Mouse (Mus musculus) heart, postnatal 0 days (tissue): Measurements from ENCODE around the gene Fam228b. TPM values are rescaled to one million over a fixed set of nuclear protein-coding genes. Genes with fewer than 3 reads are reported as not detected.

Experiments used
- ATAC-seq: fragments of 200-750 bp; cut with Nextera tagmentation; 2 replicates; pipeline ENCODE4 v1.8.0; 2017; ENCODE audit warnings: low read depth, moderate number of reproducible peaks, moderate library complexity; ENCODE audit not compliant: insufficient read depth
- DNase-seq: peaks from one replicate; pipeline ENCODE4 v3.0.0-alpha.2; 2016; ENCODE audit warnings: low spot score
- H3K27ac ChIP-seq: fragments of 300-500 bp; sonication (generic); 2 replicates; pipeline ENCODE4 v1.5.1; 2014; ENCODE audit warnings: low read depth, mild to moderate bottlenecking
- H3K27me3 ChIP-seq: fragments of 300-500 bp; sonication (generic); 2 replicates; pipeline ENCODE4 v1.6.1; 2014; ENCODE audit warnings: low read length, mixed read lengths; ENCODE audit not compliant: control insufficient read depth, insufficient read depth
- H3K36me3 ChIP-seq: fragments of 300-500 bp; sonication (generic); replicated peaks from 2 replicates; pipeline ENCODE4 v1.6.1; 2014; ENCODE audit warnings: low read length, mixed read lengths; ENCODE audit not compliant: control insufficient read depth, insufficient read depth
- H3K4me1 ChIP-seq: fragments of 300-500 bp; sonication (generic); 2 replicates; pipeline ENCODE4 v1.6.1; 2014; ENCODE audit warnings: antibody characterized with exemption; ENCODE audit not compliant: control insufficient read depth, insufficient read depth
- H3K4me2 ChIP-seq: fragments of 300-500 bp; sonication (generic); 2 replicates; pipeline ENCODE4 v1.6.1; 2014; ENCODE audit warnings: low read depth, mild to moderate bottlenecking, low read length, moderate library complexity
- H3K4me3 ChIP-seq: fragments of 300-500 bp; sonication (generic); 2 replicates; pipeline ENCODE4 v1.5.1; 2014; ENCODE audit warnings: low read depth, low read length
- H3K9ac ChIP-seq: fragments of 300-500 bp; sonication (generic); replicated peaks from 2 replicates; pipeline ENCODE4 v1.6.1; 2014; ENCODE audit warnings: low read depth, low read length, mixed read lengths
- H3K9me3 ChIP-seq: fragments of 300-500 bp; sonication (generic); replicated peaks from 2 replicates; pipeline ENCODE4 v1.6.1; 2016; ENCODE audit warnings: low read length; ENCODE audit not compliant: control insufficient read depth
- CTCF ChIP-seq: IDR thresholded peaks from 2 replicates; pipeline ENCODE4 v1.5.1; 2016; ENCODE audit warnings: antibody characterized with exemption, control low read depth, low read depth
- EP300 ChIP-seq: IDR thresholded peaks from 2 replicates; pipeline ENCODE4 v1.6.1; 2016; ENCODE audit warnings: antibody characterized with exemption, low read depth
- WGBS: fragments of 180-500 bp; shearing (Covaris S2); extraction: QIAGEN DNeasy Blood & Tissue Kit; methylation state at CpG from one replicate; pipeline ENCODE4 v1.1.7; 2014; 5-methylcytosine and 5-hydroxymethylcytosine counted together
- polyA plus RNA-seq: library from polyadenylated mRNA; unstranded; fragments of >200 nt; fragmentation: Nextera tagmentation; extraction: Ambion mirVana; gene quantifications from 2 replicates; pipeline ENCODE4 v1.2.1, GENCODE M21; 2015
- total RNA-seq: library from RNA; depleted of rRNA; stranded (reverse); fragments of >200 nt; gene quantifications from 2 replicates; pipeline ENCODE4 v1.2.3, GENCODE M21; 2014; ENCODE audit warnings: low replicate concordance

Gene Fam228b
- total and polyA plus RNA-seq, 2 experiments from 2014 or later, result 3.3 to 3.4 TPM

- peak; percentile 27 for DNase-seq
- WGBS, result 17% methylated on average over 7 of the region's 7 CpGs
These were observed 51.6 kb downstream of the Fam228b start for GRCm38 (mm10) chr12:4717417-4717816.

GRCm38 (mm10) chr12:4715606-4716005 lies 53.5 kb downstream of the Fam228b start:
- ATAC-seq (no peak), DNase-seq (no peak)
- H3K36me3 ChIP-seq, result peaks cover 26% of the 10 kb centered on the region
- no peak overlapping the region for H3K9ac ChIP-seq
- H3K4me3 ChIP-seq, result no peak overlapping the region
- no peak overlapping the region for H3K4me2 ChIP-seq
- WGBS, result 59% methylated on average over 10 of the region's 10 CpGs
- H3K27ac ChIP-seq, result no peak overlapping the region
- H3K27me3 ChIP-seq, result no peaks in the 10 kb centered on the region
- TF ChIP-seq CTCF, result no peak
- TF ChIP-seq EP300, result no peak
- peaks cover 10% of the 10 kb centered on the region; the same call in 1 of the 2 replicates for H3K4me1 ChIP-seq
- no peaks in the 10 kb centered on the region for H3K9me3 ChIP-seq

More at GRCm38 (mm10) chr12:4717417-4717816, 51.6 kb downstream of the Fam228b start:
- Histone ChIP-seq H3K4me1 (peaks cover 10% of the 10 kb centered on the region; the same call in 1 of the 2 replicates), H3K27ac (no peak overlapping the region), H3K36me3 (peaks cover 11% of the 10 kb centered on the region), H3K9ac (no peak overlapping the region), H3K4me3 (no peak overlapping the region), H3K27me3 (no peaks in the 10 kb centered on the region), H3K4me2 (peak overlapping the region; percentile 33; the same call in 1 of the 2 replicates), H3K9me3 (no peaks in the 10 kb centered on the region)
- peak; percentile 58; the same call in 1 of the 2 replicates for ATAC-seq
- TF ChIP-seq EP300 (no peak), CTCF (no peak)

DNA sequence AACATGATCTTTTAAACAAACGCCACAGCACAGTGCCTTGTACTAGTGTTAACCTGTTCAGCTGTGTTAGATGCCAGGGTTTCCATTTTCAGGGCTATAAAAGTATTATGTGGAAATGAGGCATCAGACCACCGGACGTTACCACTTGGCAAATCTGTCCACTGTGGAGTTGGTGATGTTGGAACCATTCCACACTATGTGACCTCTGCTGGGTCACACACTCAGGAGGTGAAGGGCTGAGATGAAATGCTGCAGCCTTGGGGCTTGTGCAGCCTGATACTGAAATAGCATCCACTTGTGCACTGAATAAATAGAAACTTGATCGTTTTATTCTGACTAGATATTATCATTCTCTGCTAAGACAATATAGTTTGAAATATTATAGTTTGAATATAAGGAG lies 55.7 kb downstream of the Fam228b start:
- TF ChIP-seq EP300, result no peak
- no peak for TF ChIP-seq CTCF
- no peaks in the 10 kb centered on the region for H3K27me3 ChIP-seq
- H3K9me3 ChIP-seq, result no peaks in the 10 kb centered on the region
- no peak overlapping the region for H3K27ac ChIP-seq
- peaks cover 10% of the 10 kb centered on the region; the same call in 1 of the 2 replicates for H3K4me1 ChIP-seq
- H3K9ac ChIP-seq, result no peak overlapping the region
- ATAC-seq (0 out of 2 replicates have a peak, but pooled peaks have one; percentile 47), DNase-seq (peak; percentile 8)
- no peak overlapping the region for H3K4me2 ChIP-seq
- H3K4me3 ChIP-seq, result no peak overlapping the region
- H3K36me3 ChIP-seq, result peaks cover 48% of the 10 kb centered on the region
- 45% methylated on average over 4 of the region's 4 CpGs for WGBS

DNA sequence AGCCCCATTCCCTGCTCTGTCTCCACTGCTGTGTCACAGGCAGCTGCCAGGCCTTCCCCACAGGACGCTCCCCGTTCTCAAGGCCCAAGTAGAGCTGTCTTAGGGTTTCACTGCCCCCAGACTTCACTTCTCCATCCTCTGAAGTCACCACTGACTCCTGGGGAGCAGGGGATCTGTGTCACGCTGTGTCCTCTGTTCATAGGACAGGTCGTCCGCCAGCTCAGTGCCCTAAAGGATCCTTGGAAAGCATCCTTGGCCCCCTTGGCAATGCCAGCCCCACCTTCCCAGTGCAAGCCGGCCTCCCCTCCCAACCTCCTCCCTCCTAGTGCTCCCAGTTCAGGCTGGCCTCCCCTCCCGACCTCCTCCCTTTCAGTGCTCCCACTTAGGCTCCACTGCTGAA lies 59.1 kb downstream of the Fam228b start:
- Histone ChIP-seq H3K27me3 (no peaks in the 10 kb centered on the region), H3K36me3 (peaks cover 72% of the 10 kb centered on the region), H3K4me1 (peaks cover 10% of the 10 kb centered on the region; the same call in 1 of the 2 replicates), H3K27ac (no peak overlapping the region), H3K9me3 (no peaks in the 10 kb centered on the region), H3K4me2 (no peak overlapping the region), H3K9ac (no peak overlapping the region), H3K4me3 (no peak overlapping the region)
- no peak for TF ChIP-seq EP300
- no peak for TF ChIP-seq CTCF
- WGBS, result 94% methylated on average over 7 of the region's 7 CpGs
- ATAC-seq, result no peak
- no peak for DNase-seq

DNA sequence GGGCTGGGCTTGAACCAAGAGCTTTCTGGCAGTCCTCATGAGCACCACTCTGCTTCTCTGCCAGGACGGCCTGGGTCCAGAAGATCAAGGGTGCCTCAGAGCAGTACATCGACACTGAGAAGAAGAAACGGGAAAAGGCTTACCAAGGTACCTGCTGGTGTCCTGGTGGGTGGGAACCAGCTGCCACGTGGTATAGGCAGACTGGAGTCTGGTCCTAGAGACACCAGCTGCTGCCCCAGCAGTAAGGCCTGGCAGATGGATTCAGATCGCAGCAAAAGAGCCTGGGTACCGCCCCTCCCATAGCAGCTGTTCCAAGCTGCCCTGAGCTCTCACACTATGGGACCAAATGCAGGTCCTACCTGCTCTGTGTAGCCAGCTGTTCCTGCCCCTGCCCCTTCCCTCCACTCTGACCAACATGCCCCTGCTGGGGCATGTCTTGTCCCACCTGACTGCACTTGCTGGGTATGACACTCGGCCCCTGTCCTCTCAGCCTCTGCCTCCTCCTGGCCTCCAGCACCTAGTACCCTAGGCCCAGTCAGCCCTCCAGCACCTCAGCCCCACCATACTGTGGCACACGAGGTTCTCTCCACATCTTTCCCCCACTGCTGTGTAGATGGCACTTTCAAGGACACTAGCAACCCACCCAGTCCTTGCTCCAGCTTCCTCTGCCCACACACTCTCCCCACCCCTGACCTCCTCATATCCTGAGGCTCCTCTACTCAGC lies 60.0 kb downstream of the Fam228b start:
- TF ChIP-seq EP300, result no peak
- TF ChIP-seq CTCF, result no peak
- WGBS, result 71% methylated on average over 8 of the region's 8 CpGs
- H3K9ac ChIP-seq, result no peak overlapping the region
- peaks cover 3% of the 10 kb centered on the region; the same call in 1 of the 2 replicates for H3K4me1 ChIP-seq
- H3K27me3 ChIP-seq, result no peaks in the 10 kb centered on the region
- DNase-seq (no peak), ATAC-seq (no peak)
- H3K4me2 ChIP-seq, result no peak overlapping the region
- peaks cover 72% of the 10 kb centered on the region for H3K36me3 ChIP-seq
- H3K4me3 ChIP-seq, result no peak overlapping the region
- H3K9me3 ChIP-seq, result no peaks in the 10 kb centered on the region
- H3K27ac ChIP-seq, result no peak overlapping the region
